Mouse (Mus musculus): ENCODE measurements at regions not wholly inside any gene's neighbourhood (a gene's known extent, or its start where the extent isn't known, plus 50 kb on each side); places are given as distances from the start of the nearest gene placed in this dataset.
A peak's percentile ranks its signal among the peaks of the same experiment; 100 is the strongest.

- Histone ChIP-seq H3K4me1 (ENCODE audit: control insufficient read depth, insufficient read depth, low read length) (no peaks in the 10 kb centered on the region), H3K9ac (ENCODE audit: low read depth, low read length) (no peak overlapping the region), H3K27me3 (ENCODE audit: control insufficient read depth, insufficient read depth, low read length) (no peaks in the 10 kb centered on the region), H3K36me3 (ENCODE audit: control insufficient read depth, insufficient read depth, low read length) (no peaks in the 10 kb centered on the region), H3K4me2 (no peak overlapping the region), H3K9me3 (replicated peaks; ENCODE audit: control insufficient read depth, low read length) (no peaks in the 10 kb centered on the region), H3K27ac (ENCODE audit: low read depth, low read length) (no peak overlapping the region), H3K4me3 (ENCODE audit: low read depth, low read length) (no peak overlapping the region)
- ATAC-seq (replicated peaks; ENCODE audit: insufficient number of reproducible peaks, low FRiP score, low TSS enrichment): no peak
- WGBS (ENCODE audit: insufficient replicate concordance): 61% methylated on average over 3 of the region's 3 CpGs
Measured at GRCm38 (mm10) chr12:106992421-106992820, 496.0 kb upstream of the 3110018I06Rik start.

- Histone ChIP-seq H3K9me3 (replicated peaks; ENCODE audit: control insufficient read depth, low read length) (no peaks in the 10 kb centered on the region), H3K27ac (ENCODE audit: low read depth, low read length) (no peak overlapping the region), H3K27me3 (ENCODE audit: control insufficient read depth, insufficient read depth, low read length) (no peaks in the 10 kb centered on the region), H3K4me1 (ENCODE audit: control insufficient read depth, insufficient read depth, low read length) (no peaks in the 10 kb centered on the region), H3K4me2 (no peak overlapping the region), H3K9ac (ENCODE audit: low read depth, low read length) (no peak overlapping the region), H3K36me3 (ENCODE audit: control insufficient read depth, insufficient read depth, low read length) (no peaks in the 10 kb centered on the region), H3K4me3 (ENCODE audit: low read depth, low read length) (no peak overlapping the region)
- 79% methylated on average over 4 of the region's 4 CpGs for WGBS (ENCODE audit: insufficient replicate concordance)
- no peak for ATAC-seq (replicated peaks; ENCODE audit: insufficient number of reproducible peaks, low FRiP score, low TSS enrichment)
Measured at GRCm38 (mm10) chr12:106993011-106993410, 495.4 kb upstream of the 3110018I06Rik start.

GRCm38 (mm10) chr12:107010995-107011786 lies 477.2 kb upstream of the 3110018I06Rik start:
- Histone ChIP-seq H3K4me1 (ENCODE audit: control insufficient read depth, insufficient read depth, low read length) (peaks cover 5% of the 10 kb centered on the region), H3K27ac (ENCODE audit: low read depth, low read length) (no peak overlapping the region), H3K27me3 (ENCODE audit: control insufficient read depth, insufficient read depth, low read length) (no peaks in the 10 kb centered on the region), H3K9me3 (replicated peaks; ENCODE audit: control insufficient read depth, low read length) (no peaks in the 10 kb centered on the region), H3K4me2 (peak overlapping the region; percentile 42), H3K4me3 (ENCODE audit: low read depth, low read length) (no peak overlapping the region), H3K9ac (ENCODE audit: low read depth, low read length) (0 out of 2 replicates have a peak overlapping the region, but pooled peaks have one; percentile 16), H3K36me3 (ENCODE audit: control insufficient read depth, insufficient read depth, low read length) (no peaks in the 10 kb centered on the region)
- ATAC-seq (replicated peaks; ENCODE audit: insufficient number of reproducible peaks, low FRiP score, low TSS enrichment): peak; percentile 49; the same call in 1 of the 2 replicates
- WGBS (ENCODE audit: insufficient replicate concordance): 46% methylated on average over 20 of the region's 20 CpGs

DNA sequence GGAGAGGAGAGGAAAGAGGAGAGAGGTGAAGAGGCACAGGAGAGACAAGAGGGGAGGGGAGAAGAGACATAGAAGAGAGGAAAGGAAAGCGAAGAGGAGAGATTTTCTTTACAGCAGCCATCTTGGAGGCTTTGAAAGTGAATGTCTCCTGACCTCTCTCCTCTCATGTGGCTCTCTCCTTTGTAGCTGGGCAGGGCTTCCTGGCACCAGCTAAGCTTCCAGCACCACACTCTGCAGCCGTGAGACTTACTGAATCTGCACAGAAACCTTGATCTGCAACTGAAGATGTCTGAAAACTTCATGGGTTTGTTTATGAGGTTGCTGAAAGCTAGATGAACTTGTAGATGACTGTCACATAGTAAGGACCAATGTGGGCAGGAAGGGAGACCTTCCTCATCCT lies 471.6 kb upstream of the 3110018I06Rik start:
- no peaks in the 10 kb centered on the region for H3K9me3 ChIP-seq (replicated peaks; ENCODE audit: control insufficient read depth, low read length)
- no peak for ATAC-seq (replicated peaks; ENCODE audit: insufficient number of reproducible peaks, low FRiP score, low TSS enrichment)
- no peak overlapping the region for H3K4me3 ChIP-seq (ENCODE audit: low read depth, low read length)
- H3K4me1 ChIP-seq (ENCODE audit: control insufficient read depth, insufficient read depth, low read length): no peaks in the 10 kb centered on the region
- no peak overlapping the region for H3K27ac ChIP-seq (ENCODE audit: low read depth, low read length)
- H3K9ac ChIP-seq (ENCODE audit: low read depth, low read length): no peak overlapping the region
- H3K36me3 ChIP-seq (ENCODE audit: control insufficient read depth, insufficient read depth, low read length): no peaks in the 10 kb centered on the region
- H3K27me3 ChIP-seq (ENCODE audit: control insufficient read depth, insufficient read depth, low read length): no peaks in the 10 kb centered on the region
- no peak overlapping the region for H3K4me2 ChIP-seq
- WGBS (ENCODE audit: insufficient replicate concordance): 74% methylated on average over 2 of the region's 2 CpGs

- H3K4me3 ChIP-seq (ENCODE audit: low read depth, low read length): no peak overlapping the region
- H3K9ac ChIP-seq (ENCODE audit: low read depth, low read length): no peak overlapping the region
- ATAC-seq (replicated peaks; ENCODE audit: insufficient number of reproducible peaks, low FRiP score, low TSS enrichment): no peak
- H3K27ac ChIP-seq (ENCODE audit: low read depth, low read length): no peak overlapping the region
- WGBS (ENCODE audit: insufficient replicate concordance): 57% methylated on average over 1 of the region's 1 CpGs
- no peak overlapping the region for H3K4me2 ChIP-seq
- no peaks in the 10 kb centered on the region for H3K4me1 ChIP-seq (ENCODE audit: control insufficient read depth, insufficient read depth, low read length)
- peaks cover 4% of the 10 kb centered on the region for H3K27me3 ChIP-seq (ENCODE audit: control insufficient read depth, insufficient read depth, low read length)
- no peaks in the 10 kb centered on the region for H3K9me3 ChIP-seq (replicated peaks; ENCODE audit: control insufficient read depth, low read length)
- no peaks in the 10 kb centered on the region for H3K36me3 ChIP-seq (ENCODE audit: control insufficient read depth, insufficient read depth, low read length)
Measured at GRCm38 (mm10) chr12:107021806-107022205, 466.6 kb upstream of the 3110018I06Rik start.

DNA sequence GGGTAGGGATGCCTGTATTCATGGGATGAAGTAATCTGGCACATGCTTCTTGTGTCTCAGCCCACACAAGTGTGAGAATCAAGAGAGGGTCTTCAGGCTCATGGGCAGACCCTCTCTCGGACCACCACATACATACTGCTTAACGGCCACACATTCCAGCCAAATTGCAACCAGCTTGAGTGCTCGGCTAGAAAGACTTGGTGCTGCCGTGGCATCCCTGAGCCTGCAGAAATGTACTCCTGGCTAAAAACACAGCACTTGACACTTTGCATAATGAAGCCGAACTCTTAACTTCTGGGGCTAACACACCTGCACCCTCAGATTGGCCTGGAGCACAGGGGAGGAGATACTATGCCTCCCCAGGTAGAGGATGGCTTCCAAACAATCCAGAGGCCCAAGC lies 461.6 kb upstream of the 3110018I06Rik start:
- H3K9me3 ChIP-seq (replicated peaks; ENCODE audit: control insufficient read depth, low read length): no peaks in the 10 kb centered on the region
- H3K4me2 ChIP-seq: no peak overlapping the region
- WGBS (ENCODE audit: insufficient replicate concordance): 78% methylated on average over 5 of the region's 5 CpGs
- no peak overlapping the region for H3K27ac ChIP-seq (ENCODE audit: low read depth, low read length)
- H3K4me1 ChIP-seq (ENCODE audit: control insufficient read depth, insufficient read depth, low read length): no peaks in the 10 kb centered on the region
- no peak overlapping the region for H3K4me3 ChIP-seq (ENCODE audit: low read depth, low read length)
- H3K36me3 ChIP-seq (ENCODE audit: control insufficient read depth, insufficient read depth, low read length): no peaks in the 10 kb centered on the region
- H3K9ac ChIP-seq (ENCODE audit: low read depth, low read length): no peak overlapping the region
- peaks cover 15% of the 10 kb centered on the region for H3K27me3 ChIP-seq (ENCODE audit: control insufficient read depth, insufficient read depth, low read length)
- ATAC-seq (replicated peaks; ENCODE audit: insufficient number of reproducible peaks, low FRiP score, low TSS enrichment): no peak

- no peak overlapping the region for H3K27ac ChIP-seq (ENCODE audit: low read depth, low read length)
- ATAC-seq (replicated peaks; ENCODE audit: insufficient number of reproducible peaks, low FRiP score, low TSS enrichment): no peak
- H3K27me3 ChIP-seq (ENCODE audit: control insufficient read depth, insufficient read depth, low read length): peaks cover 15% of the 10 kb centered on the region
- peak overlapping the region; percentile 37 for H3K4me2 ChIP-seq
- H3K4me3 ChIP-seq (ENCODE audit: low read depth, low read length): no peak overlapping the region
- H3K36me3 ChIP-seq (ENCODE audit: control insufficient read depth, insufficient read depth, low read length): no peaks in the 10 kb centered on the region
- 37% methylated on average over 23 of the region's 23 CpGs for WGBS (ENCODE audit: insufficient replicate concordance)
- no peaks in the 10 kb centered on the region for H3K4me1 ChIP-seq (ENCODE audit: control insufficient read depth, insufficient read depth, low read length)
- H3K9ac ChIP-seq (ENCODE audit: low read depth, low read length): no peak overlapping the region
- H3K9me3 ChIP-seq (replicated peaks; ENCODE audit: control insufficient read depth, low read length): no peaks in the 10 kb centered on the region
Measured at GRCm38 (mm10) chr12:107027842-107028549, 460.4 kb upstream of the 3110018I06Rik start.

GRCm38 (mm10) chr12:107028985-107029384 lies 459.4 kb upstream of the 3110018I06Rik start:
- Histone ChIP-seq H3K36me3 (ENCODE audit: control insufficient read depth, insufficient read depth, low read length) (no peaks in the 10 kb centered on the region), H3K4me3 (ENCODE audit: low read depth, low read length) (no peak overlapping the region), H3K27me3 (ENCODE audit: control insufficient read depth, insufficient read depth, low read length) (peaks cover 15% of the 10 kb centered on the region), H3K9me3 (replicated peaks; ENCODE audit: control insufficient read depth, low read length) (no peaks in the 10 kb centered on the region), H3K9ac (ENCODE audit: low read depth, low read length) (no peak overlapping the region), H3K4me1 (ENCODE audit: control insufficient read depth, insufficient read depth, low read length) (no peaks in the 10 kb centered on the region), H3K4me2 (no peak overlapping the region), H3K27ac (ENCODE audit: low read depth, low read length) (no peak overlapping the region)
- no peak for ATAC-seq (replicated peaks; ENCODE audit: insufficient number of reproducible peaks, low FRiP score, low TSS enrichment)
- WGBS (ENCODE audit: insufficient replicate concordance): 18% methylated on average over 1 of the region's 1 CpGs
